Mouse (Mus musculus): ENCODE results near the gene Tac2. TPM values are rescaled to one million over a fixed set of nuclear protein-coding genes. Genes with fewer than 3 reads are reported as not detected.

Gene Tac2
- total RNA-seq, 2 experiments from 2014 or later = 2.2 to 3.6 TPM

- Histone ChIP-seq H3K4me3 (no peak overlapping the region), H3K27ac (no peak overlapping the region)
- peak; percentile 78 for TF ChIP-seq CTCF (conservative IDR thresholded peaks at IDR 0.05)
- peak in 1 of 2 experiments; percentile 35 for DNase-seq (ENCODE audit: low spot score in 2 of 2)
Measured at GRCm38 (mm10) chr10:127734434-127734833, 10.2 kb downstream of the Tac2 start.

- TF ChIP-seq CTCF (conservative IDR thresholded peaks at IDR 0.05) = no peak
- H3K27ac ChIP-seq = no peak overlapping the region
- no peak for DNase-seq (ENCODE audit: low spot score in 2 of 2)
- H3K4me3 ChIP-seq = no peak overlapping the region
Measured at GRCm38 (mm10) chr10:127736266-127736665, 12.0 kb downstream of the Tac2 start.

DNA sequence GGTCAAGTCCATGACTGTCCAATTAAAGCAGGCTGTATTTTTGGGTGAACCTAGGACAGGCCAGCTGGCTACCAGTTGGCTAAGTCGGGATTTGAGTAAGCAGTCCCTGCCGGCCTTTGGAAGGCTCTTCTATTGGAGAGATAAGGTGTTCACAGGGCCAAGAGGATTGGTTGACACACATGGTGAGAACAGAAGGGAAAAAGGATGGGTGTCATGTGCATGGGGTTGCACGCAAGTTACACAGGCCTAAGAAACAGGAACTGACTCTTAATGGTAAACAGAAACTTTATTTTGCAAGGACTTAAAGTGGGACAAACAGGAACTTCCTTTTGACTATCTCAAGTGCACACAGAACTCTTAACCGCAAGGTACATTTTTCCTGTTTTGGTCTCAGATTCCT is 12.6 kb downstream of the Tac2 start:
- Histone ChIP-seq H3K27ac (no peak overlapping the region), H3K4me3 (no peak overlapping the region)
- TF ChIP-seq CTCF (conservative IDR thresholded peaks at IDR 0.05) = no peak
- no peak for DNase-seq (ENCODE audit: low spot score in 2 of 2)

GRCm38 (mm10) chr10:127737552-127737951 is 13.3 kb downstream of the Tac2 start:
- no peak for TF ChIP-seq CTCF (conservative IDR thresholded peaks at IDR 0.05)
- Histone ChIP-seq H3K27ac (no peak overlapping the region), H3K4me3 (no peak overlapping the region)
- no peak for DNase-seq (ENCODE audit: low spot score in 2 of 2)

DNA sequence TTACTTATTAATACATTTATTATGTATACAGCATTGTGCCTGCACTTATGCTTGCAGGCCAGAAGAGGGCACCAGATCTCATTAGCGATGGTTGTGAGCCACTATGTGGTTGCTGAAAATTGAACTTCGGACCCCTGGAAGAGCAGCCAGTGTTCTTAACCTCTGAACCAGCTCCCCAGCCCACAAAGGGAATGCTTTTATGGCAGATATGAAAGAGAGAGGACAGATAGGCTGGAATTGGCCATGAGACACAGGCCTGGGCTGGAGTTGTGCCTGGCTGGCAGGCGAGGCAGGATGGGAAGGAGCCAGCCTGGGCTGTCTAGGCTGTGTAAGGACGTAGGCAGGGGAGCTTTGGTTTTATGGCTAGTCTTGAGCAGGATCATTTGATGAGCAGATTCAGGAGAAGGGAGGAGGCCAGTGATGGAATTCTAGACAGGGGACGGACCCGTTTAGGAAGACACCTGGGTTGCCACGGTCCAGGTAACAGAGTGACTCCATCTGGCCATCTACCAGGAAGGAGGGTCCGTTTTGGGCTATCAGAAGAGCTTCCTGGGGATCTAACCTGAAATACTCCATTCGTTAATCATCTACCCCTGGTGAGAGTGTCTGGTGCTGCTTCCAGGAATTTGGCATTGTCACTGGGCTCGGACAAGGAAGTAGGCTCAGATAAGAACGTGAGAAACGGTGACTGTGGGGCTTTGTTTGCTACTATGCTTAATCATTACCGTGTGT is 14.0 kb downstream of the Tac2 start:
- no peak overlapping the region for H3K27ac ChIP-seq
- DNase-seq (ENCODE audit: low spot score in 2 of 2) = no peak
- no peak overlapping the region for H3K4me3 ChIP-seq
- peak; percentile 82 for TF ChIP-seq CTCF (conservative IDR thresholded peaks at IDR 0.05)

GRCm38 (mm10) chr10:127739083-127739660 is 14.9 kb downstream of the Tac2 start, which contains the start of gene Zbtb39:
TSS of gene Zbtb39 (plus strand) at chr10:127739538.
- peak within 1 kb of the TSS; percentile 80 for H3K4me3 ChIP-seq
- H3K27ac ChIP-seq = peak within 1 kb of the TSS; percentile 77
- peak; percentile 49 to 81 for DNase-seq (ENCODE audit: low spot score in 2 of 2)
- peak; percentile 75 for TF ChIP-seq CTCF (conservative IDR thresholded peaks at IDR 0.05)

DNA sequence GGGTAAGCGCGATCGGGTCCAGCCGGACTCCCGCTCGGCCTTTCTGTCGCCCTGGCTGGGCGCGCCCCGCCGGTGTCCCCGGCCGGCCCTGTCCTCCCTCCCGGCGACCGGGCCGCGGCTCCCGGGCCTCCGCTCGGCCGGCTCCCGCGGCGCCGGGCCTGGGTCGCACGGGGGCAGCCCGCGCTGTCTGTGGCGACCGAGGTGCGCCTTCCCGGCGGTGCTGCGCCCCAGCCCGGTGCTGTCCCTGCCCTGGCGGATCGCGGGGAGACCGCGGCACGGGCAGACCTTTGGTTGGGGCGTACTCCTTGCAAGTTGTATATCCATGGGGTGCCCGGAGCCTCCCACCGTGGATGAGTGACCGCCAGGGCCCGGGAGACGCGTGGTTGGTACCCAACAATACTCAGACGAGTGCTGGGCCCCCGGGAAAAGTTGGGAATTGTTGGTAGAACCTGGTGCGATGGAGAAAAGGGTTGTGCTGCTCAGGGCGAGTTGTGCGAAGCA is 15.4 kb downstream of the Tac2 start:
- H3K27ac ChIP-seq = peak overlapping the region; percentile 77

DNA sequence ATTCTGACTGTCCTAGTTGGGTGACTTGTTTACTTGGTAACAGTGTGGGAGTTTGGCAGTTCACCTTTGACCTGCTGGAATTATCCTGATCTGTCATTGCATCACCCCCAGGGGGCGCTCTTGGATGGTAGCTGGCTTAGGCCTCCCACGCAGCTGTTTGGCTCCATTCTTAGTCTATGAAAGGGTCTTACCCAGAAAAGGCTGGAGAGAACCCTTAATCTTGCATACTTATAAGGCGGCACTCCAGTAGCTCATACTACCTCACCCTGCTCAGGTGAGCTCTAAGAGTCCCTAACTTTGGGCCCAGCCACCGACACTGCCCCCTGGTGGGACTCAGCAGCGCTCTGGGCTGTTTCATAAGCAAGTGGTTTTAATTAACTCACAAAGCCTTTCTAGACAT is 20.4 kb downstream of the Tac2 start:
- TF ChIP-seq CTCF (conservative IDR thresholded peaks at IDR 0.05) = peak; percentile 83
- H3K4me3 ChIP-seq = no peak overlapping the region
- DNase-seq (ENCODE audit: low spot score in 2 of 2) = peak in 1 of 2 experiments; percentile 44
- no peak overlapping the region for H3K27ac ChIP-seq

More for the DNA sequence above, 15.4 kb downstream of the Tac2 start:
- no peak for DNase-seq (ENCODE audit: low spot score in 2 of 2)
- peak overlapping the region; percentile 80 for H3K4me3 ChIP-seq
- no peak for TF ChIP-seq CTCF (conservative IDR thresholded peaks at IDR 0.05)

GRCm38 (mm10) chr10:127745886-127746285 is 21.6 kb downstream of the Tac2 start:
- Histone ChIP-seq H3K27ac (no peak overlapping the region), H3K4me3 (no peak overlapping the region)
- no peak for DNase-seq (ENCODE audit: low spot score in 2 of 2)
- TF ChIP-seq CTCF (conservative IDR thresholded peaks at IDR 0.05) = no peak

GRCm38 (mm10) chr10:127747254-127747653 is 23.0 kb downstream of the Tac2 start:
- DNase-seq (ENCODE audit: low spot score in 2 of 2) = no peak
- Histone ChIP-seq H3K27ac (no peak overlapping the region), H3K4me3 (no peak overlapping the region)
- no peak for TF ChIP-seq CTCF (conservative IDR thresholded peaks at IDR 0.05)

DNA sequence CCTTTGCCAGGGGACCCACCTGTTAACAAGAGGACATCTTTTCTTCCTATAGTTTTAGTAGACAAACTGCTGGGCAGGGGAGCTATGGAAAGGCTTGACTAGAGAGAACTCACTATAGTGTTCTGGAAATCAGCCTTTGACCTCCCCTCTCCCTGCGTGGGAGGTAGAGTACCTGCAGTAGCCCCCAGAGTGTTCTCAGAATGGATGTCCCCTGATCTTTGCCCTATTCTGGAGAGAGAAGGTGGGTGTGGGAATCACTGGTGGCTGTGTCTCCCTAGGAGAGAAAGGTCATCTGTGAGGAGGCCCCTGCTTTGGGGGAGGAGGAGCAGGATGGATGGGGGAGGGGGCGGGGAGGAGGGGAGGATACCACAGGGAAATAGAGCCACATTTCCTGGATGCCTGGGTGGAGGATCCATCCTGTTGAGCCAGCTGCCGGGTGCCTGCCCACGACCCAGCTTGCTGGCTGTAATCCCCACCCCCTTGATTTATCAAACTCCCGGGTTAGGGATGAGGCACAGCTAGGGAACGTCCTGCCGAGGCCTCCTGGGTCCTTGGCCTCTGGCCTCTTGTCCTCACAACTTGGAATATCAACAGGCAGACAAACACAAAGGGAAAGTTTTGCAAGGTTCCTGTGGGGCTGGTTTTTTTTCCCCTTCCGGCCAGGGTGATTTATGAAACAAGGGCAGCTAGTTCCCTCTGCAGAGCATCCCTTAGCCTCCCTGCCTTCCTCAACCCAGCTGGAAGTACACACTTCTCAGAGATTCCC is 24.8 kb downstream of the Tac2 start:
- DNase-seq (ENCODE audit: low spot score in 2 of 2) = no peak
- no peak for TF ChIP-seq CTCF (conservative IDR thresholded peaks at IDR 0.05)
- H3K4me3 ChIP-seq = peak overlapping the region; percentile 54
- H3K27ac ChIP-seq = no peak overlapping the region; the same call in 1 of the 2 replicates

DNA sequence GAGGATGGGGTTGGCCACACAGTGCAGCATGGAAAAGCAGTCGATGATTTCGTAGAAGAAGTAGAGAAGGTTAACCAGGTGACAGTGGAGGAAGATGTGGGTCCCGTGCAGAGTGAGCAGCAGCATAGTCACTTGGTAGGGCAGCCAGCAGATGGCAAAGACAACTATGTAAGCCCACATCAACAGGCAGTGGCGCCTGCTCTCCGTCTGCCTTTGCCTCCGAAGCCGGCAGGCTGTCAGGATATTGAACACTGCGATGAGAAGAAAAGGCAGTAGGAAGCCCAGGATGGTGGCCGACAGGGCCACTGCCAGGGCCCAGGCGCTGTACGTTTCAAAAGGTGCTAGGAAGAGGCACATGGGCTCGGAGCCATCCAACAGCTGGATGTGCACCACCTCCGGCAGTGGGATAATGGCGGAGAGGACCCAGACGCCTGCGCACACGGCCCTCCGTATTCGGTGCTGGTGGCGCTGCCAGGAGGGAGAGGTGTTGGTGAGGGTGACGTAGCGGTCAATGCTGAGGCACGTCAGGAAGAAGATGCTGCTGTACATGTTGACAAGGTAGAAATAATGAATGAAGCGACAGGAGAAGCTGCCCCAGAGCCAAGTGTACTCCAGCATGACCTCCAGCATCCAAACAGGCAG is 26.0 kb downstream of the Tac2 start:
- DNase-seq (ENCODE audit: low spot score in 2 of 2) = peak in 1 of 2 experiments; percentile 32
- Histone ChIP-seq H3K27ac (peak overlapping the region; percentile 37), H3K4me3 (peak overlapping the region; percentile 54)
- peak; percentile 16 for TF ChIP-seq CTCF (conservative IDR thresholded peaks at IDR 0.05)

Data from layer of hippocampus, adult 2 months (tissue).